Mouse (Mus musculus) bone marrow macrophage, adult 2 months (primary cell): ENCODE data around the gene Ncl. TPM values are rescaled to one million over a fixed set of nuclear protein-coding genes. Genes with fewer than 3 reads are reported as not detected.

Experiments used
- H3K27ac ChIP-seq: 2 replicates; pipeline ENCODE4 v1.5.1; 2012; ENCODE audit warnings: low read depth, low read length; ENCODE audit not compliant: insufficient read depth
- H3K4me1 ChIP-seq: 2 replicates; pipeline ENCODE4 v1.6.1; 2012; ENCODE audit warnings: low read length; ENCODE audit not compliant: control insufficient read depth, insufficient read depth
- H3K4me3 ChIP-seq: 2 replicates; pipeline ENCODE4 v1.5.1; 2012; ENCODE audit warnings: mild to moderate bottlenecking, low read length, moderate library complexity; ENCODE audit not compliant: insufficient read depth
- CTCF ChIP-seq: IDR thresholded peaks from 2 replicates; pipeline ENCODE4 v1.5.1; 2012; ENCODE audit warnings: low read depth, mild to moderate bottlenecking, low read length, moderate library complexity
- POLR2A ChIP-seq: IDR thresholded peaks from 2 replicates; pipeline ENCODE4 v1.6.1; 2012; ENCODE audit warnings: mild to moderate bottlenecking, low read depth, low read length, borderline replicate concordance
- polyA plus RNA-seq: library from polyadenylated mRNA; stranded (reverse); fragments of >200 nt; gene quantifications from 2 replicates; pipeline ENCODE4 v1.2.4, GENCODE M21; 2012; ENCODE audit not compliant: missing spikeins, insufficient read depth, insufficient read length

Ncl gene
- polyA plus RNA-seq, 1 experiment = 191 TPM

GRCm38 (mm10) chr1:86394246-86394645, 35.0 kb upstream of the Ncl start:
- H3K27ac ChIP-seq = no peak overlapping the region
- TF ChIP-seq POLR2A = no peak
- H3K4me1 ChIP-seq = peaks cover 31% of the 10 kb centered on the region
- H3K4me3 ChIP-seq = no peak overlapping the region

- Histone ChIP-seq H3K4me1 (peaks cover 22% of the 10 kb centered on the region), H3K27ac (no peak overlapping the region), H3K4me3 (no peak overlapping the region)
- TF ChIP-seq POLR2A = no peak
- no peak for TF ChIP-seq CTCF
Measured at GRCm38 (mm10) chr1:86393219-86393618, 34.0 kb upstream of the Ncl start.

GRCm38 (mm10) chr1:86391425-86391824, 32.2 kb upstream of the Ncl start:
- Histone ChIP-seq H3K27ac (no peak overlapping the region), H3K4me3 (no peak overlapping the region), H3K4me1 (peaks cover 16% of the 10 kb centered on the region)
- TF ChIP-seq POLR2A (no peak), CTCF (no peak)

GRCm38 (mm10) chr1:86389230-86389629, 30.0 kb upstream of the Ncl start:
- Histone ChIP-seq H3K27ac (no peak overlapping the region), H3K4me1 (peaks cover 7% of the 10 kb centered on the region), H3K4me3 (no peak overlapping the region)
- no peak for TF ChIP-seq POLR2A
- TF ChIP-seq CTCF = peak; percentile 92

- Histone ChIP-seq H3K4me3 (peak overlapping the region; percentile 6; the same call in 1 of the 2 replicates), H3K27ac (no peak overlapping the region), H3K4me1 (peaks cover 21% of the 10 kb centered on the region)
- TF ChIP-seq CTCF (peak; percentile 90), POLR2A (no peak)
Measured at GRCm38 (mm10) chr1:86381027-86381426, 21.8 kb upstream of the Ncl start.

GRCm38 (mm10) chr1:86379161-86379569, 20.0 kb upstream of the Ncl start:
- TF ChIP-seq POLR2A (no peak), CTCF (no peak)
- H3K4me1 ChIP-seq = peaks cover 21% of the 10 kb centered on the region
- peak overlapping the region; percentile 68 for H3K27ac ChIP-seq
- H3K4me3 ChIP-seq = peak overlapping the region; percentile 27

- Histone ChIP-seq H3K4me1 (peaks cover 21% of the 10 kb centered on the region), H3K4me3 (no peak overlapping the region), H3K27ac (peak overlapping the region; percentile 54)
- TF ChIP-seq POLR2A (no peak), CTCF (no peak)
Measured at GRCm38 (mm10) chr1:86378662-86379061, 19.5 kb upstream of the Ncl start.

- Histone ChIP-seq H3K4me1 (peaks cover 21% of the 10 kb centered on the region), H3K27ac (no peak overlapping the region), H3K4me3 (no peak overlapping the region)
- TF ChIP-seq POLR2A (no peak), CTCF (no peak)
Measured at GRCm38 (mm10) chr1:86376354-86376753, 17.2 kb upstream of the Ncl start.

GRCm38 (mm10) chr1:86371997-86372396, 12.8 kb upstream of the Ncl start:
- no peak overlapping the region for H3K27ac ChIP-seq
- no peak overlapping the region for H3K4me3 ChIP-seq
- no peaks in the 10 kb centered on the region for H3K4me1 ChIP-seq
- TF ChIP-seq CTCF (peak; percentile 69), POLR2A (no peak)

GRCm38 (mm10) chr1:86368086-86368485, 8.9 kb upstream of the Ncl start:
- Histone ChIP-seq H3K4me1 (no peaks in the 10 kb centered on the region; the same call in 1 of the 2 replicates), H3K4me3 (no peak overlapping the region), H3K27ac (no peak overlapping the region)
- no peak for TF ChIP-seq CTCF
- TF ChIP-seq POLR2A = no peak

GRCm38 (mm10) chr1:86363671-86364070, 4.5 kb upstream of the Ncl start:
- Histone ChIP-seq H3K27ac (no peak overlapping the region), H3K4me1 (peaks cover 11% of the 10 kb centered on the region), H3K4me3 (no peak overlapping the region)
- TF ChIP-seq CTCF (peak; percentile 37; the same call in 1 of the 2 replicates), POLR2A (no peak)
